Mouse (Mus musculus) embryonic stem cell, embryonic (primary cell): ENCODE measurements around the gene Arhgef40.

Experiments
- CTCF ChIA-PET, 4 experiments: fragments of 300-600 bp in 2 of 4; fragments of 350-600 bp in 2 of 4; sonication (Branson Sonifier 250); formaldehyde crosslinking; loops; one replicate each; lab custom pipeline; 2022; ENCODE audit warnings: inconsistent platforms in 2 of 4; lab: Charles Lee
- POLR2A ChIA-PET, 4 experiments: fragments of 300-600 bp in 2 of 4; fragments of 350-600 bp in 2 of 4; sonication (Branson Sonifier 250); formaldehyde crosslinking; loops; one replicate each; lab custom pipeline; 2022; ENCODE audit warnings: antibody characterized with exemption in 4 of 4, inconsistent platforms in 1 of 4; lab: Charles Lee

Arhgef40 gene

DNA sequence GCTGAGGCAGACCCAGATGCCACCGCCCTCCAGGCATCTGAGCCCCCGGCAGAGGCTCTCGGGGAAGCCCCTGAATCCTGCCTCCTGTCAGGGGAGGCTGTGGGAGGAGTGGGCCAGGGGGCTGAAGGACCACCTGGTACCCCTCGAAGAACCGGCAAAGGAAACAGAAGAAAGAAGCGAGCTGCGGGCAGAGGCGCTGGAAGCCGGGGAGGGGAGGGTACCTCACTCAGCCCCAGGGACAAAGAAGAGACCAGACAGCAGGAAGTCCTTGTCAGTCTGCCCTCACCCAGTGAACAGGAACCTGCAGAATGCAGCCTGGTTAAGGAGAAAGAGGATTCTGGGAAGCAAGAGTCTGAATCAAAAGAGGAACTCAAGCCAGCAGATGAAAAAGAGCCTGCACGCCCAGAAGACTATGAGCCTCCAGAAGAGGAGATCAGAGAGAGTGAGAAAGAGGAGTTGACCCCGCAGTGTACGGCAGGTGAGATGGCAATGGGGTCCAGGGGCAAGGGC lies 5.0 kb downstream of the Arhgef40 start:
- POLR2A ChIA-PET: interaction anchor here in 3 of 4 experiments (0.6 to 1.7 kb wide), 7 partner anchors 14 to 77 kb away, joined by 3 to 7 read pairs (median 5); partner anchors contain the start of gene Zfp219 (in 2 of the 3)
- CTCF ChIA-PET: interaction anchor here in 2 of 4 experiments (1.1 to 1.4 kb wide), 3 partner anchors 15 to 86 kb away, joined by 3 to 5 read pairs (median 4); no protein-coding TSS in a partner anchor

DNA sequence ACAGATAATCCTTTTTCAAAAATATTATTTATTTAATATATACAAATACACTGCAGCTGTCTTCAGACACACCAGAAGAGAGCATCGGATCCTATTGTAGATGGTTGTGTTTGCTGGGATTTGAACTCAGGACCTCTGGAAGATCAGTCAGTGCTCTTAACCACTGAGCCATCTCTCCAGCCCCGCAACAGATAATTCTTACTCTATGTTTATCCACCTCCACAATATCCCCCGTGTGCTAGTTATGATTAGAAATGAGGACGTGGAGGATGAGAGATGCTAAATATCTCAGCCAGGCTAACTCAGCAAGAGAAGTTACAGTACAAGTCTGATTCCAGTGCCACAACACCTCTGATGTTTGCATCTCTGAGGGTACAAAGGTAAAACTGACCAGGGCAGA lies 9.9 kb downstream of the Arhgef40 start:
- ChIA-PET POLR2A (interaction anchor here in 2 of 4 experiments (0.9 to 7.8 kb wide), 10 partner anchors 10 to 90 kb away, joined by 3 to 55 read pairs (median 4); partner anchors contain the start of gene Arhgef40 (in 1 of the 2)), CTCF (interaction anchor here in 2 of 4 experiments (1.0 to 1.9 kb wide), 3 partner anchors 10 to 91 kb away, joined by 3 to 6 read pairs (median 3); no protein-coding TSS in a partner anchor)

DNA sequence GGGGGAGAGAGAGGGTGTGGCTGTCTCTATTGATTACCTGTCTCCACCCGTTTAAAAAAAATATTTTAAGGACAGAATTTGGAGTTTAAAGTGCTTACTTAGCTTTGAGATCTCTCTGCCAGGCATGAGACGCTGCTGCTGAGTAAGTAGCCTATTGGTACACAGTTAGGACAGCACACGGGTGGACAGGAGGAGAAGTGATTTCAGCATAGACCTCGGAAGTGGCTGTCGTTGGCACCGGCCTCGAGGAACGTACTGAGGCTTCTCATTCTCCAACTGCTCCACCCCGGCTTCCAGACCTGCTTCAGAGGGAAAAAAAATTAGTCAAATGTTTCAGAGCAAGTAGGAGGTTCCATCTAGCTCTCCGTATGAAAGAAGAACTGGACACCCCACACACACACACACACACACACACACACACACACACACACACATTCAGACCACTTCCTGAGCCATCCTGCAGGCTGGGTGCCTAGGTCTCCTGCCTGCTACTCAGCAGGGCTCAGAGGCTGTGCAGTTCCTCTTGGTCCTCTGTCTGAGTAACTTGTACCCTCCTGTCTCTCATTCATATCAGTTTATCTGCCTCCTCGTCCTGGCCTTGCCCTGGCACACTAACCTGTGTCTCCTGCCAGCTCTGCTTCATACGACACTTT lies 10.8 kb downstream of the Arhgef40 start:
- CTCF ChIA-PET: interaction anchor here in 2 of 4 experiments (1.0 to 1.9 kb wide), 5 partner anchors 9 to 102 kb away, joined by 3 to 6 read pairs (median 3); no protein-coding TSS in a partner anchor
- POLR2A ChIA-PET: interaction anchor here (0.6 to 7.8 kb wide), 15 partner anchors 8 to 313 kb away, joined by 3 to 55 read pairs (median 4); partner anchors contain the start of gene Arhgef40 (in 1 of the 4)

DNA sequence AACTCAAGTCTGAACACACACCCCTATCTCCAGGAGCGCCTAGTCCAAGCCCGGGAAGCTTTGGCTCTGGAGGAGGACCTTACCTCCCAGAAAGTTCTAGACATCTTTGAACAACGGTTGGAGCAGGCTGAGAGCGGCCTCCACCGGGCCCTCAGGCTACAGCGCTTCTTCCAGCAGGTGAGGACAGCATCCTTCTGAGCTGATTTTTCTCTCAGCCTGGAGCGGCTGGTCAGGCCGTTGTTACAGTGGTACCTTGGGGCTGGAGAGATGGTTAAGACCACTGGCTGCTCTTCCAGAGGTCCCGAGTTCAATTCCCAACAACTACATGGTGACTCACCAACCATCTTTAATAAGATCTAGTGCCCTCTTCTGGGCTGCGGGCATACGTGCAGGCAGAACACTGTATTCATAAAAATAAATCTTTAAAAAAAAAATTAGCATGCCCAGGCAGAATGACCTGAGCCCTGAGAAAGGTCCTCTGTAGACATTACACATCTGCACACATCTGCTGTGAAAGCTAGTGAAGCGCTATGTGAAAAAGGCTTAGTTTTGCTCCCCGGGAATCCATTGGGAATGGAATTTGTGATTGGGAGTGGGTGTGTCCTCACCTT lies 11.8 kb downstream of the Arhgef40 start:
- ChIA-PET CTCF (interaction anchor here (0.6 to 2.2 kb wide), 22 partner anchors 10 to 115 kb away, joined by 3 to 15 read pairs (median 4); partner anchors contain the start of genes Arhgef40 (in 3 of the 4) and Mettl17 (in 1 of the 4)), POLR2A (interaction anchor here in 3 of 4 experiments (0.6 to 7.8 kb wide), 23 partner anchors 9 to 112 kb away, joined by 3 to 55 read pairs (median 6); partner anchors contain the start of genes Arhgef40 (in 2 of the 3) and Hnrnpc (in 1 of the 3))

DNA sequence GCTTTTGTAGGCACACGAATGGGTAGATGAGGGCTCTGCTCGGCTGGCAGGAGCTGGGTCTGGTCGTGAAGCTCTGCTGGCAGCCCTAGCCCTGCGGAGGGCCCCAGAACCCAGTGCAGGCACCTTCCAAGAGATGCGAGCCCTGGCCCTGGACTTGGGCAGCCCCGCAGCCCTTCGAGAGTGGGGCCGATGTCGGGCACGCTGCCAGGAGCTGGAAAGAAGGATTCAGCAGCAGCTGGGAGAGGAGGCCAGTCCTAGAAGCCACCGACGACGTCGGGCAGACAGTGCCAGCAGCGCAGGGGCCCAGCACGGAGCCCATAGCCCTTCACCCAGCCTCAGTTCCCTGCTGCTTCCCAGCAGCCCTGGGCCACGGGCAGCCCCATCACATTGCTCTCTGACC lies 12.3 kb downstream of the Arhgef40 start:
- ChIA-PET CTCF (interaction anchor here (0.6 to 2.2 kb wide), 23 partner anchors 9 to 287 kb away, joined by 3 to 15 read pairs (median 4); partner anchors contain the start of genes Arhgef40 (in 3 of the 4), Mettl17 (in 1 of the 4) and Zfp219 (in 1 of the 4)), POLR2A (interaction anchor here in 3 of 4 experiments (0.8 to 7.8 kb wide), 21 partner anchors 8 to 112 kb away, joined by 3 to 55 read pairs (median 6); partner anchors contain the start of genes Arhgef40 (in 2 of the 3) and Hnrnpc (in 1 of the 3))

DNA sequence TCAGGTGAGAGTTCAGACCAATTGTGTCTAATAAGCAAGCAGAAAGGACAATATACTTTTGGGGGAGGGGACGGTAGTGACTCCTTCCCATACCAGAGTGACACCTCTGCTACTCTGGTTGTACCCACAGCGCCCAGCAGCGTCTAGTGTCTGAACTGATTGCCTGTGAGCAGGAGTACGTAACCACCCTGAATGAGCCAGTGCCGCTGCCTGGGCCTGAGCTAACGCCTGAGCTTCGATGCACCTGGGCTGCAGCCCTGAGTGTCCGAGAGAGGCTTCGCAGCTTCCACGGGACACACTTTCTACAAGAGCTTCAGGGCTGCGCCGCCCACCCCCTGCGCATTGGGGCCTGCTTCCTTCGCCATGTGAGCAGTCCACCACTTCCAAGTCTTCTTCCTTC lies 13.0 kb downstream of the Arhgef40 start:
- CTCF ChIA-PET: interaction anchor here (0.8 to 2.2 kb wide), 14 partner anchors 9 to 97 kb away, joined by 3 to 15 read pairs (median 4); partner anchors contain the start of genes Arhgef40 (in 2 of the 4) and Zfp219 (in 1 of the 4)
- POLR2A ChIA-PET: interaction anchor here in 3 of 4 experiments (0.5 to 7.8 kb wide), 18 partner anchors 8 to 307 kb away, joined by 3 to 55 read pairs (median 6); partner anchors contain the start of genes Arhgef40 (in 1 of the 3), Hnrnpc (in 1 of the 3) and Mettl3 (in 1 of the 3)

DNA sequence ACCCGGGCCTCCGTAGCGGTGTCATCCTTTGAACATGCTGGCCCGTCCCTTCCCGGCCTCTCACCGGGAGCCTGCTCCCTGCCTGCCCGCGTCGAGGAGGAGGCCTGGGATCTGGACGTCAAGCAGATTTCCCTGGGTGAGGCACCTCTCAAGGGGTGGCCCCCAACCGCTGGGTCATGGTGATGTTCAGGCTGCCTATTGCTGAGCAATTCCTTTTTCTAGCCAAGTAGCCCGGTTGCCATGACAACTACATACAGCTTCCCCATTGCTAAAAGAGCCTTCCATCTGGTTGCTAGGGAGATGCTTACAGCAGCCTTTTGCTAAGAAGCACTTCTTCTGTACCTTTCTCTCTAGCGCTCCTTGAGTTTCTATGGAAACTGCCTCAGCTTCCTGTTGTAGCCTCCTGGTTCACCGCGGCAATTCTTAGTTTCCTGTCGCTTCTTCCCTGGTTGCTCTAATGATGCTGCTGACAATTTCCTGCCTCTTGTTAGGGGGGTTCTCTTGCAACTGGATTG lies 19.5 kb downstream of the Arhgef40 start:
- POLR2A ChIA-PET: interaction anchor here (0.8 to 4.9 kb wide), 19 partner anchors 9 to 120 kb away, joined by 3 to 53 read pairs (median 5); partner anchors contain the start of genes Tmem253 (in 2 of the 4), Zfp219 (in 2 of the 4), Arhgef40 (in 1 of the 4) and Hnrnpc (in 1 of the 4)
- CTCF ChIA-PET: interaction anchor here in 2 of 4 experiments (0.9 to 1.6 kb wide), 4 partner anchors 9 to 54 kb away, joined by 3 to 7 read pairs (median 4); no protein-coding TSS in a partner anchor

DNA sequence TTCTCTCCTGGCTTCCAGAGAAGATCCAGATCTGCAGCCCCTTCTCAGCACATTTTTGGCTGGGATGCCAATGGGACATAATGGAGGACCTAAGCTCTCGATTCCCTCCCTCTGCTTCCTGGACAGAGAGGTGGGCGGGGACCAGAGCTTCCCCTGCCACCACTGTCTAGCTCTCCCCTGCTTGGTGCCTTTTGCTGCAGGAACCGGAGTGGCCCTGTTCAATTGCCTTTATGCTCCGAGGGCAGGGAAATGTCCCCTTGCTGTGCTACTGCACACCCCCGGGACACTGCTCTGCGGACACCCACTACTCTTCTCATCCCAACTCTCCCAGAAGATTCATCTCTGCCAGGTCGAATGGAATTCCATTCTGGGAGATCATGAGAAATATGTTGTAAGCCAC lies 20.6 kb downstream of the Arhgef40 start:
- POLR2A ChIA-PET: interaction anchor here (0.6 to 4.9 kb wide), 31 partner anchors 8 to 121 kb away, joined by 3 to 53 read pairs (median 5); partner anchors contain the start of genes Zfp219 (in 3 of the 4), Tmem253 (in 2 of the 4), Arhgef40 (in 1 of the 4) and Hnrnpc (in 1 of the 4)

DNA sequence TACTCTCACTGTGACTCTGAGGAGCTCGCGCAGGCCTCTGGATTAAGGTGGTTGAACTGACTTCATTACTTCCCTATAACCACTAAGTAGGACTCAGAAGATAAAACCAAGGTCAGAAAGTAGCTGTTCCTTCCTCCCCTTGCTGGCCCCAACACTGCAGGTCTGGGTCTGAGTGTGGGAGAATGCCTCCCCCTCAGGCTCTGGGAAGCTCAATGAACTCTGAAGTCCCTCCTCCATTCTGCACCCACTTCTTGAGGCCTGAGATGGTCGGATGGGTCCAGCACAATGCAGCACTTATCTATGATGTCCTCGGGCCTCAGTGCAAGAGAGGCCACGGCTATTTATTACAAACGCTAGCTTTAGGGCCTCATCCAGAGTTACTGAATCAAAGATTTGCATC lies 21.1 kb downstream of the Arhgef40 start:
- CTCF ChIA-PET: interaction anchor here in 1 of 4 experiments (0.9 to 2.0 kb wide), 11 partner anchors 8 to 274 kb away, joined by 3 to 9 read pairs (median 5); partner anchors contain the start of genes Rab2b, Tox4 and Zfp219
- POLR2A ChIA-PET: interaction anchor here (0.9 to 4.9 kb wide), 33 partner anchors 8 to 136 kb away, joined by 3 to 53 read pairs (median 5); partner anchors contain the start of genes Zfp219 (in 3 of the 4), Arhgef40 (in 2 of the 4), Hnrnpc (in 2 of the 4) and Tmem253 (in 2 of the 4)

More for the DNA sequence above, 20.6 kb downstream of the Arhgef40 start:
- CTCF ChIA-PET: interaction anchor here in 2 of 4 experiments (0.5 to 2.0 kb wide), 7 partner anchors 8 to 100 kb away, joined by 3 to 8 read pairs (median 5); partner anchors contain the start of gene Zfp219 (in 1 of the 2)

DNA sequence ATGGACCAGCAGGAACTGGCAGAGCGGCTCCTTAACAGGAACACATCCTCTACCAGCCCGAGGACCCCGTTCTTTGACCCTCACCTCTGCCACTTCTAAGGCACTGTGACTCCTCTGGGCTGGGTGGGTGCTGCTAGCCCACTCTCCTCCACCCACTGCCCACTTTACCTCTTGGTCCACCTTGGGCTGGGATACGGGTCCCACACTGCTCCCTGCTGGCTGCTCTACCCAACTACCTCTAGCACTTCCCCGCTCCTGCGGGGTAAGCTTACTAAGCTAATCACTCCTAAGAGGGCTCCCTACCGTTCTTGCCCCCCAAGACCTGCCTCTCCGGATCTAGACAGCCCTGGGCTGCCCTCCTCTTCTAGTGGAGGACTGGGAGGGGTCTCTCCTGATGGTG lies 21.7 kb downstream of the Arhgef40 start:
- CTCF ChIA-PET: interaction anchor here (0.6 to 2.0 kb wide), 28 partner anchors 9 to 304 kb away, joined by 3 to 10 read pairs (median 4); partner anchors contain the start of genes Ndrg2 (in 1 of the 4), Rab2b (in 1 of the 4), Tmem253 (in 1 of the 4) and Tox4 (in 1 of the 4)
- POLR2A ChIA-PET: interaction anchor here (0.6 to 4.9 kb wide), 25 partner anchors 10 to 238 kb away, joined by 3 to 53 read pairs (median 4); partner anchors contain the start of genes Zfp219 (in 3 of the 4), Arhgef40 (in 2 of the 4), Hnrnpc (in 2 of the 4) and Slc39a2 (in 1 of the 4)

DNA sequence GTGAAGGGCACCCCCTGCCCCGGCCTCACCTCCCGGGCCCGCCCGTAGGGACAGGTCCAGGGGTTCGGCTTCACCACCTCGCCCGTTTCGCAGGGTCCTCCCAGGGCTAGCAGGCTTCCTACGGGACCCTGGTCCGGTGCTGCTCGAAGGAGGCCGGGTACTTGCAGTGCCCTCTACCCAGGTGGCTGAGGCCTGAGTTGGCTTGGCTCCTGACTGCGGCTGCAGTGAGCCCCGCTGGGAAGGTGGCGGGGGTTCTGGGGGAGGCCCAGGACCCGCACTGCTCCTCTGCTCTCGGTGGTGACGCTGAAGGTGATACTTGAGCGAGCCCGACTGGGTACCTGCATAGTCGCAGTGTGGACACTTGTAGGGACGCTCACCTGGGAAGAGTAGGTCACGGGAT lies 22.3 kb downstream of the Arhgef40 start:
- CTCF ChIA-PET: interaction anchor here (0.6 to 2.0 kb wide), 28 partner anchors 9 to 303 kb away, joined by 3 to 10 read pairs (median 4); partner anchors contain the start of genes Ndrg2 (in 1 of the 4), Rab2b (in 1 of the 4), Tmem253 (in 1 of the 4) and Tox4 (in 1 of the 4)
- POLR2A ChIA-PET: interaction anchor here in 3 of 4 experiments (0.6 to 4.9 kb wide), 20 partner anchors 10 to 238 kb away, joined by 3 to 53 read pairs (median 4); partner anchors contain the start of genes Zfp219 (in 3 of the 3), Hnrnpc (in 2 of the 3), Arhgef40 (in 1 of the 3) and Tmem253 (in 1 of the 3)

DNA sequence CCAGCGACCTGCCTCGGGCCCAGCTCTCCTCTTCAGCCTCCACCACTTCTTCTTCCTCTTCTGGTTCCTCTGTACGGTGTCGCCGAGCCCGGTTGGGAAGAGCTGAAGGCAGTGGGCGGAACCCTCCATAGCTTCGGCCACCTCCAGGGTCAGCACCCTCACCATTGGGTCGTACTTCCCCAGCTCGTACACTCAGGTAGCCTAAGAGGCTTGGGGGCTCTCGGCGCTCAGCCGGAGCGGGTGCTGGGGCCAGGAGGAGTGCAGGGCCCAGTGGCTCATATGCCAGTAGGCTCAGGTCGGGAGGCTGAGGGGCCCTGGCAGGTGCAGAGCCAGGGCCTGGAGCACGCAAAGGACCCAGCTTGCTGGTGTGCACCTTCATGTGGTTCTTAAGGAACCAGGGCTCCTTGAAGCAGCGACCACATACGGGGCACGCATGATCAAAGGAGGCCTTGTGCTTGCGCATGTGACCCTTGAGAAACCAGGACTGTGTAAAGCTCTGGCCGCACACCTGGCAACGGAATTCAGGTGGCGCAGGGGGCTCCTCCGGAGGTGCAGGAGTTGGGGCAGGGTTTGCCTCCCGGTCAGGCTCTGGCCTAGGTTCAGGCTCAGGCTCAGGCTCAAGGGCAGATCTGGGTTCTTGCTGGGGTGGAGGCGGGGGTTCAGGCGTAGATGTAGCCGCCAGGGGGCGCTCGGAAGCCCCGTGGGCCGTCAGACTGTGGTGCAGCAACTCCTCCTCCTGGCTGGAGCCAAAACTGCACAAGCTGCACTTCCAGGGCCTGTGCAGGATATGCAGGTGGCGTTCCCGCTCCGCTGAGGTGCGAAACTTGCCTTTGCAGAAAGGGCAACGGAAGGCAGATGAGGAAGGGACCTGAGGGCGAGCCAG lies 24.0 kb downstream of the Arhgef40 start:
- CTCF ChIA-PET: interaction anchor here (0.5 to 3.6 kb wide), 52 partner anchors 9 to 301 kb away, joined by 3 to 87 read pairs (median 4); partner anchors contain the start of genes Zfp219 (in 4 of the 4), Arhgef40 (in 1 of the 4), Hnrnpc (in 1 of the 4) and Ndrg2 (in 1 of the 4)
- POLR2A ChIA-PET: interaction anchor here (0.6 to 6.7 kb wide), 41 partner anchors 8 to 280 kb away, joined by 3 to 245 read pairs (median 5); partner anchors contain the start of genes Zfp219 (in 4 of the 4), Hnrnpc (in 2 of the 4), Rab2b (in 2 of the 4) and Tox4 (in 2 of the 4)

DNA sequence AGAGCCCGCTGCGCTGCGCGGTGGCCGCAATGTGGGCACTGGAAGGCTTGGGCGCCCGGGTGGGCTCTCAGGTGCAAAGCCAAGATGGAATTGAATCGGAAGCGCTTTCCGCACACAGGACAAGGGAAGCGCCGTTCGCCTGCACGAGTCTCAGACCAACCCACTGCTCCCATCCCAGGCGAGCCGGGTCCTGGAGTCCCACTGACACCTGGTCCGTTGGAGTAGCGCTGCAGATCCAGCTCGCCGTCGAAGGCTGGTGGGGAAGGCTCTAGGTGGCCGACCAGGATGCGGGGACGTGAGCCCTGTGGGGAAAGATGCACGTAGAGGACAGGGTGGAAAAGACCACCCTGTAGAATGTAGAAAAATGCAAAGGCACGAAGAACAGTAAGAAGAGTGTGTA lies 24.8 kb downstream of the Arhgef40 start:
- POLR2A ChIA-PET: interaction anchor here (0.7 to 6.7 kb wide), 38 partner anchors 8 to 307 kb away, joined by 3 to 245 read pairs (median 7); partner anchors contain the start of genes Zfp219 (in 4 of the 4), Hnrnpc (in 3 of the 4), Rab2b (in 2 of the 4) and Tox4 (in 2 of the 4)

DNA sequence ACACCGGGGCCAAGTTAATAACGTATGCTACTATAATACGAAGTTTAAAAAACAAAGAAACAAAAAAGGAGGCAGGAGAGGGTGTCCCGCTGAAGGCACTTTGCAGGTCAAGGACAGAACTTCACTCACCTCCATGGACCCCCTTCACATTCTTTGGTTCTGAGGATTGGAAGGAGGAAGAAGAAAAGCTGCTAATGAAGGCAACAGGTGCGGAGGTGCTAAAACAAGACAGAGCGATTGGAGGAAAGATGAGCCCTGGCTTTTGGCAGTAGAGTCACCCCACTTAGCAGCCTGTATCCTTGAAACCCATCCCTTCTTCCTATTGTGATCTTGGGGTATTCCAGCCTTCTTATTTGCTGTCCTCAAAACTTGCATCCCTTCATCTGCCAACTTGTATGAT lies 25.3 kb downstream of the Arhgef40 start:
- POLR2A ChIA-PET: interaction anchor here (0.5 to 6.7 kb wide), 53 partner anchors 9 to 306 kb away, joined by 3 to 245 read pairs (median 5); partner anchors contain the start of genes Zfp219 (in 4 of the 4), Hnrnpc (in 3 of the 4), Arhgef40 (in 2 of the 4) and Rab2b (in 2 of the 4)
- CTCF ChIA-PET: interaction anchor here in 3 of 4 experiments (0.8 to 3.6 kb wide), 16 partner anchors 10 to 126 kb away, joined by 3 to 87 read pairs (median 8); partner anchors contain the start of genes Ndrg2 (in 2 of the 3), Zfp219 (in 2 of the 3) and Hnrnpc (in 1 of the 3)

More for the DNA sequence above, 24.8 kb downstream of the Arhgef40 start:
- CTCF ChIA-PET: interaction anchor here (0.5 to 3.6 kb wide), 38 partner anchors 8 to 269 kb away, joined by 3 to 87 read pairs (median 6); partner anchors contain the start of genes Zfp219 (in 4 of the 4), Arhgef40 (in 1 of the 4), Hnrnpc (in 1 of the 4) and Ndrg2 (in 1 of the 4)
